Mouse (Mus musculus) 416B (cell line): ENCODE measurements around the gene Capzb.

ENCODE experiments used
- DNase-seq: peaks from one replicate; pipeline ENCODE4 v3.0.0; 2011; ENCODE audit warnings: low read depth

Gene Capzb

GRCm38 (mm10) chr4:139240334-139240733, 47.6 kb downstream of the Capzb start:
- DNase-seq = peak; percentile 82

- no peak for DNase-seq
Measured at GRCm38 (mm10) chr4:139241678-139242606, 49.2 kb downstream of the Capzb start.

- DNase-seq = no peak
Measured at GRCm38 (mm10) chr4:139242607-139242955, 49.9 kb downstream of the Capzb start.

- DNase-seq = no peak
Measured at GRCm38 (mm10) chr4:139244176-139244575, 51.5 kb downstream of the Capzb start.

- DNase-seq = no peak
Measured at GRCm38 (mm10) chr4:139244766-139245165, 52.1 kb downstream of the Capzb start.

- DNase-seq = no peak
Measured at GRCm38 (mm10) chr4:139245534-139245933, 52.8 kb downstream of the Capzb start.

- no peak for DNase-seq
Measured at GRCm38 (mm10) chr4:139246130-139246877, 53.6 kb downstream of the Capzb start.

- no peak for DNase-seq
Measured at GRCm38 (mm10) chr4:139247966-139248365, 55.3 kb downstream of the Capzb start.

- DNase-seq = no peak
Measured at GRCm38 (mm10) chr4:139248736-139249135, 56.0 kb downstream of the Capzb start.

GRCm38 (mm10) chr4:139250043-139250442, 57.3 kb downstream of the Capzb start:
- DNase-seq = no peak

- no peak for DNase-seq
Measured at GRCm38 (mm10) chr4:139250886-139251285, 58.2 kb downstream of the Capzb start.

GRCm38 (mm10) chr4:139252051-139252760, 59.5 kb downstream of the Capzb start:
- peak; percentile 74 for DNase-seq

GRCm38 (mm10) chr4:139253206-139253605, 60.5 kb downstream of the Capzb start:
- no peak for DNase-seq

GRCm38 (mm10) chr4:139256146-139256545, 63.4 kb downstream of the Capzb start:
- no peak for DNase-seq

- no peak for DNase-seq
Measured at GRCm38 (mm10) chr4:139256708-139257107, 64.0 kb downstream of the Capzb start.

- DNase-seq = no peak
Measured at GRCm38 (mm10) chr4:139258621-139259301, 66.1 kb downstream of the Capzb start.

- DNase-seq = no peak
Measured at GRCm38 (mm10) chr4:139259302-139259871, 66.7 kb downstream of the Capzb start.

- DNase-seq = no peak
Measured at GRCm38 (mm10) chr4:139262981-139263380, 70.3 kb downstream of the Capzb start.

GRCm38 (mm10) chr4:139265783-139266499, 73.2 kb downstream of the Capzb start:
- DNase-seq = no peak

GRCm38 (mm10) chr4:139266500-139266865, 73.8 kb downstream of the Capzb start:
- no peak for DNase-seq

- no peak for DNase-seq
Measured at GRCm38 (mm10) chr4:139267335-139267734, 74.6 kb downstream of the Capzb start.
